Mouse (Mus musculus): ENCODE results near the gene Tmem252. TPM values are rescaled to one million over a fixed set of nuclear protein-coding genes. Genes with fewer than 3 reads are reported as not detected.

Tmem252 gene
- polyA plus RNA-seq (2012): not detected in 2 replicates

DNA sequence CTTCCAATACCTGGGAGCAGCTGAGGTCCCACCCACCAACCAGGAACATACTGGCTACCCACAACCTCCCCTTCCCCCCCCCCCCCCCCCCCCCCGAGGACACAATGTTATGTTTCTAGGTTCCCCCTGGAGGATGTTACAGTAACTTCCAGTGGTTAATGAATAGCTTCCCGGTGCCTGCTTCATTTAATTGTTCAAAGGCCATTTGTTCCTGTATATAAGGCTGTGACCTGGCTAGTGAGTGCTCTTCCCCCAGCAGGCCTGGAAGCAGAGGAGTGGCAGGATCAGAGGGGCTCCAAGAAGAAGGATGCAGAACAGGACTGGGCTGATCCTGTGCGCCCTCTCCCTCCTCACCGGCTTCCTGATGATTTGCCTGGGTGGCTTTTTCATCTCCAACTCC is at the start of gene Tmem252:
Gene Tmem252, plus strand, starts transcription at position 247 of the 400 bp plus-strand sequence.
- no peak within 1 kb of the TSS for H3K4me3 ChIP-seq (replicated peaks)
- no peaks in the 10 kb centered on the region for H3K9me3 ChIP-seq (ENCODE audit: control insufficient read depth, low read length)
- TF ChIP-seq GATA1 (IDR thresholded peaks at IDR 0.05; ENCODE audit: low read length) (no peak), TAL1 (IDR thresholded peaks at IDR 0.05; ENCODE audit: low read length) (no peak)
- no peaks in the 10 kb centered on the region for H3K4me1 ChIP-seq (ENCODE audit: control insufficient read depth)
- no peaks in the 10 kb centered on the region for H3K36me3 ChIP-seq (ENCODE audit: control insufficient read depth)
- H3K27me3 ChIP-seq (ENCODE audit: control insufficient read depth): no peaks in the 10 kb centered on the region

DNA sequence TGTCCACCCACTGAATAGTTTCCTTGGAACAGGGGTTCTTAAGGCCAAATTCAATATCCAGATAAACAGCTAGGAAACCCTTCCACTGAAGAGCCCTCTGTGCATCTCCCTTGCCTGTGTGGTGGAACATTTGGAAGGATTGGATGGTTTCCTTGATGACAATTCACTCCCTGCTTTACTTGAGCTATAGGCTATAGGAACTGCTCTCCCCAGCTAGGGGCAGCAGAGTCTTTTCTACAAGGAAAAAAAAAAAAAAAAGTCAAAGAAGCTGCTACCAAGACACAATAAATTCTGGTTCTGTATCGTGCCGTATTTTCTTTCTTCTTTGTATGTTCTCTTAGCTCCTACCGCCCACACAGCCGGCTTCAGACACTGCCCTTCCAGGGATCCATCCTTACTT is 45.8 kb upstream of the Tmem252 start:
- Histone ChIP-seq H3K4me3 (replicated peaks) (no peak overlapping the region), H3K27me3 (ENCODE audit: control insufficient read depth) (no peaks in the 10 kb centered on the region), H3K4me1 (ENCODE audit: control insufficient read depth) (no peaks in the 10 kb centered on the region), H3K9me3 (ENCODE audit: control insufficient read depth, low read length) (no peaks in the 10 kb centered on the region), H3K36me3 (ENCODE audit: control insufficient read depth) (no peaks in the 10 kb centered on the region)
- TF ChIP-seq GATA1 (IDR thresholded peaks at IDR 0.05; ENCODE audit: low read length) (no peak), TAL1 (IDR thresholded peaks at IDR 0.05; ENCODE audit: low read length) (no peak)

DNA sequence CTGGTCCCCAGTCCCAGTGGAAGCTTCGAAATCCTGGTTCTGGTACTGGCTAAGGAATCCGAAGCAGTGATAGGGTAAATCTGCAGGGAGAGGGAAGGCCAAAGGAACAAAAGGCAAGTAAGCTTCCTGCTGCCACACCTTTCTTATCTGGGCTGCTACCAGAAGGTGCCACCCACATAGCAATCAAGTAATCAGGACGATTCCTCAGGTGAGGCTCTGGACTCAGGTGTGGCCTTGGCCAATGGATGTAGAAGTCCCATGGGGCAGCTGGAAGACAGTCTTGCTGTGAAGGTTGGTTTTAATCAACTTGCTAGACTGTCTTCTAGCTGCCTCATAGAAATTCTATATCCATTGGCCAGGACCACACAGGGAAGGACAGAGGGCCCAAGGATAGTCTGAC is 40.8 kb upstream of the Tmem252 start:
- TF ChIP-seq TAL1 (IDR thresholded peaks at IDR 0.05; ENCODE audit: low read length) (no peak), GATA1 (IDR thresholded peaks at IDR 0.05; ENCODE audit: low read length) (no peak)
- Histone ChIP-seq H3K4me3 (replicated peaks) (no peak overlapping the region), H3K4me1 (ENCODE audit: control insufficient read depth) (no peaks in the 10 kb centered on the region), H3K27me3 (ENCODE audit: control insufficient read depth) (no peaks in the 10 kb centered on the region), H3K9me3 (ENCODE audit: control insufficient read depth, low read length) (no peaks in the 10 kb centered on the region), H3K36me3 (ENCODE audit: control insufficient read depth) (no peaks in the 10 kb centered on the region)

DNA sequence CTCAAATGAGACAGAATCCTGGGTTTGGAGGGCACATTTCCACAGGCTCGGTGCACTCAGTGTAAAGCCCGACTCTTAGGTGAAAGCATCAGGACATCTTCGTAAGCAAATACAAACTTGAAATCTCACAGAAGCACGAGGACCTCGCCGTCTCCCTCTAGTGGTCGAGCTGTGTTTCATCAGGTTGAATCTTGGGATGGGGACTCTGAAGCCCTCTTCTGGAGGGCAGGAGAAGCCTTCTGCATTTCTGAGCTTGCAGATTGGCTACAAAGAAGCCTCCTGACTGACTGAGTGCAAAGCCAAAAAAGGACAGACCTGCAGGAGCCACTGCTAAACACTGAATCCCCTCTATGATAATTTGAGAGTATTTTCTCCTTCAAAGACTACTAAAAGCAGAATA is 39.2 kb upstream of the Tmem252 start:
- TF ChIP-seq GATA1 (IDR thresholded peaks at IDR 0.05; ENCODE audit: low read length): no peak
- TF ChIP-seq TAL1 (IDR thresholded peaks at IDR 0.05; ENCODE audit: low read length): no peak
- H3K4me3 ChIP-seq (replicated peaks): no peak overlapping the region
- H3K4me1 ChIP-seq (ENCODE audit: control insufficient read depth): no peaks in the 10 kb centered on the region
- no peaks in the 10 kb centered on the region for H3K36me3 ChIP-seq (ENCODE audit: control insufficient read depth)
- H3K9me3 ChIP-seq (ENCODE audit: control insufficient read depth, low read length): no peaks in the 10 kb centered on the region
- H3K27me3 ChIP-seq (ENCODE audit: control insufficient read depth): no peaks in the 10 kb centered on the region

DNA sequence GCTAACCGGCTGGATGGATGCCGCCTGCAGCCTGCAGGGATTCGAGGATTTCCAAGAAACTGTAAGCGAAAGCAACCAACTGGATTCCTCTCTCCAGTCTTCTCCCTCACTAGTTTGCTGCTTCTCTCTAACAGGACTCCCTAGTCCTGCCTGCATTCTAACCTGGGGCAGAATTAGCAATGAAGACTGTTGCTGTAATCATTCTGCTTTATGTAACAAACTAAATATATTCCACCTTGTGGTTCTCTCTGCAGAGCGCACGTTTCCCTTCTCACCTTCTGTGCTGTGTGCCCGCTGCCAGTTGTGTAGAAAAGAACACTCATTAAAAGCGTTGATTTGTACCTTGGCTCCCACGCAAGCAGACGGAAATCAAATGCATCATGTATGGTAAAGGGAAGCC is 37.2 kb upstream of the Tmem252 start:
- no peaks in the 10 kb centered on the region for H3K36me3 ChIP-seq (ENCODE audit: control insufficient read depth)
- H3K4me1 ChIP-seq (ENCODE audit: control insufficient read depth): no peaks in the 10 kb centered on the region
- TF ChIP-seq GATA1 (IDR thresholded peaks at IDR 0.05; ENCODE audit: low read length) (no peak), TAL1 (IDR thresholded peaks at IDR 0.05; ENCODE audit: low read length) (no peak)
- H3K4me3 ChIP-seq (replicated peaks): no peak overlapping the region
- H3K9me3 ChIP-seq (ENCODE audit: control insufficient read depth, low read length): no peaks in the 10 kb centered on the region
- no peaks in the 10 kb centered on the region for H3K27me3 ChIP-seq (ENCODE audit: control insufficient read depth)

DNA sequence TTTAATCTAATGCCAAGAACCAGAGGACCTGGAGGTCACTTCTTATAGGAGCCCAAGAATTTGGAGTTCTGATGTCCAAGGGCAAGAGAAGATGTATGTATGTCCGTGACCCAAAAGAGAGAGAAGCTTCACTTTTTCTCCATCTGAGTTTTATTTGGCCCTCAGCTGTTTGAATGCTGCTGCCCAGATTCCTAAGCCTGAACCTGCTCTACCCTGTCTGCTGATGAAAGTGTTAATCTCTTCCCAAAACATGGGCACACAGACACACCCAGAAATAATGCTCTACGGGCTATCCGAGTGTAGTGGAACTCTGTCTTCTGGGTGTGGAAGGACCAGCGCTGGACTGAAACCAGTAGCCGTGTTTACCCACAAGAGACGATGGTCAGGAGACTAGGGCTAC is 35.8 kb upstream of the Tmem252 start:
- no peaks in the 10 kb centered on the region for H3K36me3 ChIP-seq (ENCODE audit: control insufficient read depth)
- H3K9me3 ChIP-seq (ENCODE audit: control insufficient read depth, low read length): no peaks in the 10 kb centered on the region
- H3K27me3 ChIP-seq (ENCODE audit: control insufficient read depth): no peaks in the 10 kb centered on the region
- no peak overlapping the region for H3K4me3 ChIP-seq (replicated peaks)
- H3K4me1 ChIP-seq (ENCODE audit: control insufficient read depth): no peaks in the 10 kb centered on the region
- TF ChIP-seq GATA1 (IDR thresholded peaks at IDR 0.05; ENCODE audit: low read length): no peak
- no peak for TF ChIP-seq TAL1 (IDR thresholded peaks at IDR 0.05; ENCODE audit: low read length)

DNA sequence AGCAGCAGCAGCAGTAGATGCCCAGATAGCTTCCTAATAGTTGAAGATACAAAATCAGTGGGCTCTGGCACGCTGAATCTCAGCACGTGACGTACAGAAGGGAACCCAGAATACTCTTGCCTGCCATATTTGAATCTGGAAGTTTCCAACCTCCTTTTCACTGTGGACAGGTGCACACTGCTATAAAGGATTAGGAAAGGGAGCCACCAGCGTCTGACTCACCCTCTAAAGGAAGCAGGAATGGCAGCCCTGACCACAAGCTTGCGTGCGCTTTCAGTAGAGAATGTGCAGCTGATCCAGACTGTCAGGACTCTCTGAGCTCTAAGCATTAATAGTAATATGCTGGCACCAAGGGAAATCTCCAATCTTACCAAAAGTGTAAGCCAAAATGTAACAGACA is 32.8 kb upstream of the Tmem252 start:
- Histone ChIP-seq H3K36me3 (ENCODE audit: control insufficient read depth) (no peaks in the 10 kb centered on the region), H3K4me1 (ENCODE audit: control insufficient read depth) (no peaks in the 10 kb centered on the region), H3K4me3 (replicated peaks) (no peak overlapping the region), H3K27me3 (ENCODE audit: control insufficient read depth) (no peaks in the 10 kb centered on the region), H3K9me3 (ENCODE audit: control insufficient read depth, low read length) (no peaks in the 10 kb centered on the region)
- TF ChIP-seq GATA1 (IDR thresholded peaks at IDR 0.05; ENCODE audit: low read length) (no peak), TAL1 (IDR thresholded peaks at IDR 0.05; ENCODE audit: low read length) (no peak)

DNA sequence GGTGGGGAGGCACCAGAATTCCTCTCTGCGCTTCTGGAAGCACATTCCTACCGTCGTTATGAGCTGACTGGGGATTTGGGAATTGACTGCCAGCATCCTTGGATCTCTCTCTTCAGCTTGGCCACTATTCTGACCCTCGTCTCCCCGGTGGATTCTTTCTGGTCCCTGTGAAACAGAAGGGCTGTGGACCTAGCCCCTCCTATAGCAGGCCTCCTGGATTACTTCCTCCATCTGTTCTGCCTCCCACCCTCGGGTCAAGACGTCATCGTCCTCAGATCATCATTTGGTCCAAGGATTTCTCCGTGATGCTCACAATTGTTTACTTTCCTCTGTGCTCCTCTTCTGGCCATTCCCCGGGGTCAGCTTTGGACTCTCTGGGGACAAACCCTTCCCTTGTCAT is 28.8 kb upstream of the Tmem252 start:
- no peaks in the 10 kb centered on the region for H3K27me3 ChIP-seq (ENCODE audit: control insufficient read depth)
- H3K4me1 ChIP-seq (ENCODE audit: control insufficient read depth): no peaks in the 10 kb centered on the region
- TF ChIP-seq TAL1 (IDR thresholded peaks at IDR 0.05; ENCODE audit: low read length) (no peak), GATA1 (IDR thresholded peaks at IDR 0.05; ENCODE audit: low read length) (no peak)
- H3K4me3 ChIP-seq (replicated peaks): no peak overlapping the region
- H3K36me3 ChIP-seq (ENCODE audit: control insufficient read depth): no peaks in the 10 kb centered on the region
- no peaks in the 10 kb centered on the region for H3K9me3 ChIP-seq (ENCODE audit: control insufficient read depth, low read length)

DNA sequence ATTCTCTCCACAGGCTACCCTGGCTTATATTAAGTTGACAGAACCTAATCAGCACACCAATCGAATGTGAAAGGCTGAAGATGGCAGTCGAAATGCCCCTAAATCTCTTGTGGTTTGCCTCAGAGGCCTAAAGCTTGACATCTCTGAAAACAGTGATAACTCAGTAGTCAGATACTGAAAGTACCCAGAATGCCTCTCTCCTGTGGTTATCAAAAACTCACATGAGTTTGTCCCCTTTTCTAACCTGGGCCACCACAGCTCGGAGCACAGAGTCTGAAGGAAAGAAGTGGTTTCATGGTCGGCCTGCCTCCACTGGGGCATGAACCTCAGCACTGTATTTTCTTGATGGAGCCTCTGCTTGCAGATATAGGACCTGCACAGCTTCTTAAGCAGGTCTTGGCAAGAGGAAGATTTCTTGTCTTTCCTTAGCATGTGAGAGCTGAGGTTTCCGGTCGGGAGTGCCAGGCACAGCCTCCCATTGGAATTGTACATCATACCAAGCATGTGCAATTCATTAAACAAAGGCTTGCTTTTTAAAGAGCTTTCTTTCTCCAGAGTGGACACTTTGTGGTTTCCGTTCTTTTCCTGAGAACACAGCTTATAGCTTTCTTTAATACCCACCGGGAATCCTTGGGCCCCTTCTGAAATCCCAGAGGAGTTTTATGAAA is 27.5 kb upstream of the Tmem252 start:
- Histone ChIP-seq H3K4me3 (replicated peaks) (no peak overlapping the region), H3K27me3 (ENCODE audit: control insufficient read depth) (no peaks in the 10 kb centered on the region), H3K36me3 (ENCODE audit: control insufficient read depth) (no peaks in the 10 kb centered on the region), H3K9me3 (ENCODE audit: control insufficient read depth, low read length) (no peaks in the 10 kb centered on the region), H3K4me1 (ENCODE audit: control insufficient read depth) (no peaks in the 10 kb centered on the region)
- no peak for TF ChIP-seq GATA1 (IDR thresholded peaks at IDR 0.05; ENCODE audit: low read length)
- no peak for TF ChIP-seq TAL1 (IDR thresholded peaks at IDR 0.05; ENCODE audit: low read length)

DNA sequence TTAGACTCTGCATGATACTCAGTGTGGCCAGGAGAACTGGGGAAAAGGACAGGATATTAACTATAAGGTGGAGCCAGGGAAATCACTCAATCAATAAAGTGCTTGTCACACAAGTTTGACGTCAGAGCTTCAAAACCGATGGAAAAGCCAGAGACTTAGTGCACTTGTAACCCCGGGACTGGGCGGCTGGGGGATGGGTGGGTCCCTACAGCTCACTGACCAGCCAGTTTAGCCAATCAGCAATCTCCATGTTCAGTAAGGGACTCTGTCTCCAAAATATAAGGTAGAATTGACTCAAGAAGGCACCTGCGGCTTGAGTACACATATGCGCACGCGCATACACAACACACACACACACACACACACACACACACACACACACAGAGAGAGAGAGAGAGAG is 25.8 kb upstream of the Tmem252 start:
- H3K27me3 ChIP-seq (ENCODE audit: control insufficient read depth): no peaks in the 10 kb centered on the region
- no peaks in the 10 kb centered on the region for H3K9me3 ChIP-seq (ENCODE audit: control insufficient read depth, low read length)
- H3K36me3 ChIP-seq (ENCODE audit: control insufficient read depth): no peaks in the 10 kb centered on the region
- no peak overlapping the region for H3K4me3 ChIP-seq (replicated peaks)
- no peak for TF ChIP-seq GATA1 (IDR thresholded peaks at IDR 0.05; ENCODE audit: low read length)
- TF ChIP-seq TAL1 (IDR thresholded peaks at IDR 0.05; ENCODE audit: low read length): no peak
- H3K4me1 ChIP-seq (ENCODE audit: control insufficient read depth): no peaks in the 10 kb centered on the region

All from erythroblast, embryonic 14.5 days (primary cell).